Mouse (Mus musculus): ENCODE measurements around the gene Poc5. TPM values are rescaled to one million over a fixed set of nuclear protein-coding genes. Genes with fewer than 3 reads are reported as not detected.

The Poc5 gene
- polyA plus RNA-seq, 1 experiment from 2014 or later, result 16.4 TPM

GRCm38 (mm10) chr13:96424496-96425274 is 36.6 kb downstream of the Poc5 start:
- H3K27ac ChIP-seq (ENCODE audit: low read depth, low read length), result no peak overlapping the region
- no peak overlapping the region for H3K4me2 ChIP-seq (ENCODE audit: low read length)
- H3K9ac ChIP-seq (ENCODE audit: low read depth, low read length), result no peak overlapping the region
- no peaks in the 10 kb centered on the region for H3K4me1 ChIP-seq (ENCODE audit: control insufficient read depth, insufficient read depth, low read depth, low read length)
- no peaks in the 10 kb centered on the region for H3K36me3 ChIP-seq (ENCODE audit: control insufficient read depth, insufficient read depth, low read length)
- WGBS, result 94% methylated on average over 12 of the region's 12 CpGs
- ATAC-seq, result no peak
- no peaks in the 10 kb centered on the region for H3K9me3 ChIP-seq (ENCODE audit: control insufficient read depth, low read length)
- no peak overlapping the region for H3K4me3 ChIP-seq (ENCODE audit: low read length)
- no peaks in the 10 kb centered on the region for H3K27me3 ChIP-seq (replicated peaks; ENCODE audit: control insufficient read depth, insufficient read depth, low read length)

DNA sequence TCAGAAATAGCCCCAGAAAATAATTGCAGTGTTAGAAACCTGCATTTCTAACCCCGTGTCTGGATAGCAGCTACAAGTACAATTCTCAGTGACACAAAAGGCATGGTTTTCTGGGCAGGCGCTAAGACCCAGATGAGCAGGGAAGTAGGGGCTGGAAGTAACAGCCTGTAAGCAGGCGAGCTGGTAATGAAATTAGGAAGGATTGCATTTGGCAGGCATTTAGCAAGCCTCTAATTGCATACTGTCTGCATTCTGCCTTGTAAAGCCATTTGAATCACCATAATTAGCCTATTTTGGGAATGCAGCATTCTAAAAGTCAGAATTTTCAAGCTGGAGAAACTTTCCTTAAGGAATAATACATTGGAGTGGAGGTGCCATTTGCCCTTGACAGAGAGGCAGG is 38.0 kb downstream of the Poc5 start:
- Histone ChIP-seq H3K9me3 (ENCODE audit: control insufficient read depth, low read length) (no peaks in the 10 kb centered on the region), H3K27me3 (replicated peaks; ENCODE audit: control insufficient read depth, insufficient read depth, low read length) (no peaks in the 10 kb centered on the region), H3K4me1 (ENCODE audit: control insufficient read depth, insufficient read depth, low read depth, low read length) (no peaks in the 10 kb centered on the region), H3K27ac (ENCODE audit: low read depth, low read length) (no peak overlapping the region), H3K9ac (ENCODE audit: low read depth, low read length) (no peak overlapping the region), H3K36me3 (ENCODE audit: control insufficient read depth, insufficient read depth, low read length) (no peaks in the 10 kb centered on the region), H3K4me3 (ENCODE audit: low read length) (no peak overlapping the region), H3K4me2 (ENCODE audit: low read length) (no peak overlapping the region)
- 0 out of 2 replicates have a peak, but pooled peaks have one; percentile 50 for ATAC-seq
- 47% methylated on average over 3 of the region's 3 CpGs for WGBS

DNA sequence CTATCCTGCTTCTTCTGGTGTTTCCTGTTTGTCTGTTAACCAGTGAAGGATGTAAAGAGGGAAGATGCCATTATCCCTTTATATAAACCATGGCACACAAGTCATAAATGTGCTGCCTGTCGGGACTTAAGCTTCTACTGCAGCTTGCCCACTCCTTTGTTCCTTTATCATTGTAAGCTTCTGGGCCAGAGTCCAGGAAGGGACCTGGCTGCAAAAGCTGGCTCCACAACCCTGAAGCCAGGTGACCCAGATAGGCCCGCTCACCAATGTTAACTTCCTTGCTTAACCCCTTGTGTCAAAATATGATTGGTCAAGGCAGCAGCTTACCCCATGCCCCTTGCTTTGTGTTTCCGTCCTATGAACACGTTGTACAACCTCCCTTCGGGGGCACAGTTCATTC is 40.4 kb downstream of the Poc5 start:
- H3K4me2 ChIP-seq (ENCODE audit: low read length), result no peak overlapping the region

DNA sequence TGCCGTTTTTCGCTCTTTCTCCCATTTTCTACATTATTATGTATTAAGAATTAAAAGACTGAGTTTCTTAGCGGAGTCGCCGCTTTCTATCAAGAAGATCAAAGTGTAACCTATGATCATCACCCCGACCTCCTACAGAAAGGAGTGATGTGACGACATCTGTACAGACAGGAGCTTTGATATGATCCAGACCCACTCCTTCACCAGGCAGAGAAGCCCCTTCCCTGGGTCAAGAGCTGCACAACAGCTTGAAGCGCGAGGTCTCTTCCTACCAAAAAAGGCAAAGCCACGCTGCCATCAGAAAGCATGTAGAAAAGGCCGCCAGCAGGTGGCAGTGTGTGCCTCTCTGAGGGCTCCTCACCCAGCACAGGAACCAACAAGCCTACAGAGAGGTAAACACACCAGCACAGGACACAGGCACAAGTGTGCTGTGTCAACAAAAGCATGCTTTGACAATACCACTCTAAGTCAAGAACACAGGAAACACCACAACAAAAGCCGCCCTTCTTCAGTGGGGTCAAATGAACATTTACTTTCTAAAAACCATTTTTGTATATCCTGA is 43.6 kb downstream of the Poc5 start:
- 40% methylated on average over 12 of the region's 12 CpGs for WGBS
- ATAC-seq, result peak; percentile 84
- Histone ChIP-seq H3K36me3 (ENCODE audit: control insufficient read depth, insufficient read depth, low read length) (no peaks in the 10 kb centered on the region), H3K4me3 (ENCODE audit: low read length) (no peak overlapping the region), H3K27me3 (replicated peaks; ENCODE audit: control insufficient read depth, insufficient read depth, low read length) (no peaks in the 10 kb centered on the region), H3K4me1 (ENCODE audit: control insufficient read depth, insufficient read depth, low read depth, low read length) (no peaks in the 10 kb centered on the region; the same call in 1 of the 2 replicates), H3K4me2 (ENCODE audit: low read length) (no peak overlapping the region), H3K27ac (ENCODE audit: low read depth, low read length) (no peak overlapping the region), H3K9me3 (ENCODE audit: control insufficient read depth, low read length) (no peaks in the 10 kb centered on the region), H3K9ac (ENCODE audit: low read depth, low read length) (no peak overlapping the region)

More for the DNA sequence above, 40.4 kb downstream of the Poc5 start:
- Histone ChIP-seq H3K27me3 (replicated peaks; ENCODE audit: control insufficient read depth, insufficient read depth, low read length) (no peaks in the 10 kb centered on the region), H3K36me3 (ENCODE audit: control insufficient read depth, insufficient read depth, low read length) (no peaks in the 10 kb centered on the region), H3K4me1 (ENCODE audit: control insufficient read depth, insufficient read depth, low read depth, low read length) (no peaks in the 10 kb centered on the region), H3K9me3 (ENCODE audit: control insufficient read depth, low read length) (no peaks in the 10 kb centered on the region), H3K4me3 (ENCODE audit: low read length) (no peak overlapping the region), H3K27ac (ENCODE audit: low read depth, low read length) (no peak overlapping the region), H3K9ac (ENCODE audit: low read depth, low read length) (no peak overlapping the region)
- 84% methylated on average over 5 of the region's 5 CpGs for WGBS
- ATAC-seq, result no peak

- H3K9ac ChIP-seq (ENCODE audit: low read depth, low read length), result no peak overlapping the region
- no peaks in the 10 kb centered on the region; the same call in 1 of the 2 replicates for H3K4me1 ChIP-seq (ENCODE audit: control insufficient read depth, insufficient read depth, low read depth, low read length)
- no peaks in the 10 kb centered on the region for H3K9me3 ChIP-seq (ENCODE audit: control insufficient read depth, low read length)
- ATAC-seq, result no peak
- H3K36me3 ChIP-seq (ENCODE audit: control insufficient read depth, insufficient read depth, low read length), result no peaks in the 10 kb centered on the region
- no peaks in the 10 kb centered on the region for H3K27me3 ChIP-seq (replicated peaks; ENCODE audit: control insufficient read depth, insufficient read depth, low read length)
- H3K4me3 ChIP-seq (ENCODE audit: low read length), result no peak overlapping the region
- no peak overlapping the region for H3K27ac ChIP-seq (ENCODE audit: low read depth, low read length)
- H3K4me2 ChIP-seq (ENCODE audit: low read length), result no peak overlapping the region
- WGBS, result 63% methylated on average over 3 of the region's 3 CpGs
Measured at GRCm38 (mm10) chr13:96432376-96432811, 44.3 kb downstream of the Poc5 start.

GRCm38 (mm10) chr13:96433041-96433440 is 44.9 kb downstream of the Poc5 start:
- Histone ChIP-seq H3K9ac (ENCODE audit: low read depth, low read length) (no peak overlapping the region), H3K36me3 (ENCODE audit: control insufficient read depth, insufficient read depth, low read length) (no peaks in the 10 kb centered on the region), H3K27me3 (replicated peaks; ENCODE audit: control insufficient read depth, insufficient read depth, low read length) (no peaks in the 10 kb centered on the region), H3K4me3 (ENCODE audit: low read length) (no peak overlapping the region), H3K27ac (ENCODE audit: low read depth, low read length) (no peak overlapping the region), H3K4me2 (ENCODE audit: low read length) (no peak overlapping the region), H3K4me1 (ENCODE audit: control insufficient read depth, insufficient read depth, low read depth, low read length) (no peaks in the 10 kb centered on the region; the same call in 1 of the 2 replicates), H3K9me3 (ENCODE audit: control insufficient read depth, low read length) (no peaks in the 10 kb centered on the region)
- WGBS, result 83% methylated on average over 6 of the region's 6 CpGs
- ATAC-seq, result no peak

DNA sequence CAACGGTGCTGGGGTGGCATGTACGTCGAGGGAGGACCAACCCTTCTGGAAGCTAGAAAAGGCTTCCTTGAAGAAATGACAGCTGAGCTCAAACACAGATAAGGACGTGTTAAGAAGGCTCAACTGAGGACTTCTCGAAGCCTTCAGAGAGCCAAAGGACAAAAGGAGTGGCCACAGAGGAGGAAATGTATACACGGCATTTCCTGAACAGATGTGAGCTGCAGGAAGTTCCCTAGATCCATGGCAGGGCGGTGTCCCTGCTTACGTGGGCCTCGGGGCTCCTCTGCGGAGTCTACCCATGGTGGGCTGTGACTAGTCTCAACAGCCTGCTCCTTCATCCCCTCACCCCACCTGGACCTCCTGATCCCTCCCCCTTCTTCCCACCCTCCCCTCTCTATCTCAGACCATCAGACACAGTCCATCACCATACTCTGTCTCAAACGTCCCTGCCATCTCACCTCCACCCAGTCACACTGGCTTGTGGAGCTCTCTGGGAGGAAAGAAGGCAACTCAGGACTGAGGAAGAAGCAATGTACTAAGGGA is 45.6 kb downstream of the Poc5 start:
- Histone ChIP-seq H3K36me3 (ENCODE audit: control insufficient read depth, insufficient read depth, low read length) (no peaks in the 10 kb centered on the region), H3K9ac (ENCODE audit: low read depth, low read length) (no peak overlapping the region), H3K4me3 (ENCODE audit: low read length) (no peak overlapping the region), H3K27ac (ENCODE audit: low read depth, low read length) (no peak overlapping the region), H3K27me3 (replicated peaks; ENCODE audit: control insufficient read depth, insufficient read depth, low read length) (no peaks in the 10 kb centered on the region), H3K9me3 (ENCODE audit: control insufficient read depth, low read length) (no peaks in the 10 kb centered on the region), H3K4me2 (ENCODE audit: low read length) (no peak overlapping the region), H3K4me1 (ENCODE audit: control insufficient read depth, insufficient read depth, low read depth, low read length) (no peaks in the 10 kb centered on the region; the same call in 1 of the 2 replicates)
- no peak for ATAC-seq
- 82% methylated on average over 11 of the region's 11 CpGs for WGBS

DNA sequence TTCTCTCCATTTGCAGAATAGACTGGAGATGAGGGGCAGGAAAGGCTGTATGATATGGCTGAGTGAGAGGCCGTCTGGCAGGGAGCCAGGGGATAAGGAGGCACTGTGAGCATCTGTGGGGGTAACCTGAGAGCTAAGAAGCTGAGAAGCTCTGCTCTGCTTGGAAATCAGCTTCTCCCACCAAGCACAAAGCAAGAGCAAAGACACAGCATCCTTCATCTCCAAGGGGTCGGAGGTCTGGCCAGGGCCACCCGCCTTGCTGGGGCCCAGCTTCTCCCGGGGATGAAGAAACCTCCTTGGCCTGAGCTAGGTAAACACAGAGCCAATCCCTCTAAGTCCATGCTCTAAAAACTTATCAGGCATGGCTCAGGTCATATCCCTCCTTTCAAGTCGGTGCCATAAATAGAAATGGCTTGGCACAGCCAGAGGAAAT is 46.8 kb downstream of the Poc5 start:
- H3K36me3 ChIP-seq (ENCODE audit: control insufficient read depth, insufficient read depth, low read length), result no peaks in the 10 kb centered on the region
- no peak for ATAC-seq
- no peaks in the 10 kb centered on the region for H3K27me3 ChIP-seq (replicated peaks; ENCODE audit: control insufficient read depth, insufficient read depth, low read length)
- H3K9ac ChIP-seq (ENCODE audit: low read depth, low read length), result no peak overlapping the region
- H3K4me1 ChIP-seq (ENCODE audit: control insufficient read depth, insufficient read depth, low read depth, low read length), result no peaks in the 10 kb centered on the region; the same call in 1 of the 2 replicates
- H3K9me3 ChIP-seq (ENCODE audit: control insufficient read depth, low read length), result no peaks in the 10 kb centered on the region
- no peak overlapping the region for H3K4me2 ChIP-seq (ENCODE audit: low read length)
- WGBS, result 69% methylated on average over 5 of the region's 5 CpGs
- H3K27ac ChIP-seq (ENCODE audit: low read depth, low read length), result no peak overlapping the region
- no peak overlapping the region for H3K4me3 ChIP-seq (ENCODE audit: low read length)

GRCm38 (mm10) chr13:96435793-96436192 is 47.7 kb downstream of the Poc5 start:
- H3K4me2 ChIP-seq (ENCODE audit: low read length), result 0 out of 2 replicates have a peak overlapping the region, but pooled peaks have one; percentile 22
- WGBS, result 35% methylated on average over 12 of the region's 13 CpGs

More at GRCm38 (mm10) chr13:96435793-96436192, 47.7 kb downstream of the Poc5 start:
- Histone ChIP-seq H3K4me3 (ENCODE audit: low read length) (no peak overlapping the region), H3K9ac (ENCODE audit: low read depth, low read length) (no peak overlapping the region), H3K9me3 (ENCODE audit: control insufficient read depth, low read length) (no peaks in the 10 kb centered on the region), H3K27me3 (replicated peaks; ENCODE audit: control insufficient read depth, insufficient read depth, low read length) (no peaks in the 10 kb centered on the region), H3K36me3 (ENCODE audit: control insufficient read depth, insufficient read depth, low read length) (no peaks in the 10 kb centered on the region), H3K4me1 (ENCODE audit: control insufficient read depth, insufficient read depth, low read depth, low read length) (no peaks in the 10 kb centered on the region; the same call in 1 of the 2 replicates), H3K27ac (ENCODE audit: low read depth, low read length) (no peak overlapping the region)
- ATAC-seq, result no peak

Data from hindbrain, embryonic 16.5 days (tissue).